Mouse (Mus musculus): Measurements from ENCODE around the gene Ip6k1. TPM values are rescaled to one million over a fixed set of nuclear protein-coding genes. Genes with fewer than 3 reads are reported as not detected.
"Not testable (repeated sequence)": the region's sequence is repeated elsewhere in the genome, so short reads cannot be mapped to it uniquely, and the experiment has no call there.

Ip6k1 gene
- polyA plus RNA-seq, 1 experiment, result 30.8 TPM

- Histone ChIP-seq H3K79me2 (ENCODE audit: control insufficient read depth, insufficient read depth) (peaks cover 55% of the 10 kb centered on the region), H3K36me3 (ENCODE audit: control insufficient read depth, insufficient read depth) (no peaks in the 10 kb centered on the region), H3K4me3 (ENCODE audit: insufficient read depth, poor library complexity, severe bottlenecking) (peak overlapping the region; percentile 75), H3K79me3 (ENCODE audit: low read depth) (peaks cover 24% of the 10 kb centered on the region), H3K27me3 (ENCODE audit: control insufficient read depth, insufficient read depth, insufficient read length) (peaks cover 18% of the 10 kb centered on the region), H3ac (ENCODE audit: control insufficient read depth, insufficient read length, low read depth) (peak overlapping the region; percentile 96)
- TF ChIP-seq CTCF (IDR thresholded peaks at IDR 0.05; ENCODE audit: control insufficient read depth, insufficient read depth, insufficient read length) (no peak), USF1 (IDR thresholded peaks at IDR 0.05; ENCODE audit: low read depth) (no peak)
These were observed 653 bp downstream of the Ip6k1 start for GRCm38 (mm10) chr9:108002778-108003530.

GRCm38 (mm10) chr9:108003531-108003890, 1.2 kb downstream of the Ip6k1 start:
- peak overlapping the region; percentile 75 for H3K4me3 ChIP-seq (ENCODE audit: insufficient read depth, poor library complexity, severe bottlenecking)
- TF ChIP-seq MYOG (IDR thresholded peaks at IDR 0.05; ENCODE audit: control insufficient read depth, extremely low read depth, insufficient read length), result no peak
- no peak for TF ChIP-seq MAX (IDR thresholded peaks at IDR 0.05)
- no peak for TF ChIP-seq USF1 (IDR thresholded peaks at IDR 0.05; ENCODE audit: low read depth)
- TF ChIP-seq CTCF (IDR thresholded peaks at IDR 0.05; ENCODE audit: control insufficient read depth, insufficient read depth, insufficient read length), result no peak
- no peak for TF ChIP-seq CEBPB (IDR thresholded peaks at IDR 0.05; ENCODE audit: low read depth)
- TF ChIP-seq MYOD1 (IDR thresholded peaks at IDR 0.05; ENCODE audit: control insufficient read depth, insufficient read length, low read depth), result no peak
- TF ChIP-seq FOSL1 (IDR thresholded peaks at IDR 0.05; ENCODE audit: insufficient read depth, low read length, poor library complexity, severe bottlenecking), result no peak
- peak overlapping the region; percentile 25 for H3ac ChIP-seq (ENCODE audit: control insufficient read depth, insufficient read length, low read depth)
- peaks cover 61% of the 10 kb centered on the region for H3K79me2 ChIP-seq (ENCODE audit: control insufficient read depth, insufficient read depth)
- H3K36me3 ChIP-seq (ENCODE audit: control insufficient read depth, insufficient read depth), result no peaks in the 10 kb centered on the region
- peaks cover 13% of the 10 kb centered on the region for H3K27me3 ChIP-seq (ENCODE audit: control insufficient read depth, insufficient read depth, insufficient read length)
- H3K79me3 ChIP-seq (ENCODE audit: low read depth), result peaks cover 27% of the 10 kb centered on the region

- Histone ChIP-seq H3K27me3 (ENCODE audit: control insufficient read depth, insufficient read depth, insufficient read length) (no peaks in the 10 kb centered on the region), H3K4me3 (ENCODE audit: insufficient read depth, poor library complexity, severe bottlenecking) (no peak overlapping the region), H3K36me3 (ENCODE audit: control insufficient read depth, insufficient read depth) (no peaks in the 10 kb centered on the region), H3K79me2 (ENCODE audit: control insufficient read depth, insufficient read depth) (peaks cover 99% of the 10 kb centered on the region), H3ac (ENCODE audit: control insufficient read depth, insufficient read length, low read depth) (no peak overlapping the region), H3K79me3 (ENCODE audit: low read depth) (peaks cover 45% of the 10 kb centered on the region)
- no peak for TF ChIP-seq USF1 (IDR thresholded peaks at IDR 0.05; ENCODE audit: low read depth)
- no peak for TF ChIP-seq FOSL1 (IDR thresholded peaks at IDR 0.05; ENCODE audit: insufficient read depth, low read length, poor library complexity, severe bottlenecking)
- TF ChIP-seq MYOG (IDR thresholded peaks at IDR 0.05; ENCODE audit: control insufficient read depth, extremely low read depth, insufficient read length), result no peak
- TF ChIP-seq MAX (IDR thresholded peaks at IDR 0.05), result no peak
- TF ChIP-seq MYOD1 (IDR thresholded peaks at IDR 0.05; ENCODE audit: control insufficient read depth, insufficient read length, low read depth), result no peak
- TF ChIP-seq CTCF (IDR thresholded peaks at IDR 0.05; ENCODE audit: control insufficient read depth, insufficient read depth, insufficient read length), result no peak
- no peak for TF ChIP-seq CEBPB (IDR thresholded peaks at IDR 0.05; ENCODE audit: low read depth)
These were observed 5.7 kb downstream of the Ip6k1 start for GRCm38 (mm10) chr9:108008041-108008440.

- no peak for TF ChIP-seq CEBPB (IDR thresholded peaks at IDR 0.05; ENCODE audit: low read depth)
- TF ChIP-seq USF1 (IDR thresholded peaks at IDR 0.05; ENCODE audit: low read depth), result no peak
- no peak for TF ChIP-seq MAX (IDR thresholded peaks at IDR 0.05)
- no peak for TF ChIP-seq MYOG (IDR thresholded peaks at IDR 0.05; ENCODE audit: control insufficient read depth, extremely low read depth, insufficient read length)
- no peak for TF ChIP-seq CTCF (IDR thresholded peaks at IDR 0.05; ENCODE audit: control insufficient read depth, insufficient read depth, insufficient read length)
- no peak for TF ChIP-seq MYOD1 (IDR thresholded peaks at IDR 0.05; ENCODE audit: control insufficient read depth, insufficient read length, low read depth)
- TF ChIP-seq FOSL1 (IDR thresholded peaks at IDR 0.05; ENCODE audit: insufficient read depth, low read length, poor library complexity, severe bottlenecking), result no peak
- Histone ChIP-seq H3K79me3 (ENCODE audit: low read depth) (peaks cover 35% of the 10 kb centered on the region), H3K27me3 (ENCODE audit: control insufficient read depth, insufficient read depth, insufficient read length) (no peaks in the 10 kb centered on the region), H3K36me3 (ENCODE audit: control insufficient read depth, insufficient read depth) (no peaks in the 10 kb centered on the region), H3ac (ENCODE audit: control insufficient read depth, insufficient read length, low read depth) (no peak overlapping the region), H3K79me2 (ENCODE audit: control insufficient read depth, insufficient read depth) (peaks cover 77% of the 10 kb centered on the region), H3K4me3 (ENCODE audit: insufficient read depth, poor library complexity, severe bottlenecking) (no peak overlapping the region)
These were observed 8.1 kb downstream of the Ip6k1 start for GRCm38 (mm10) chr9:108010385-108010784.

GRCm38 (mm10) chr9:108013577-108013976, 11.3 kb downstream of the Ip6k1 start:
- not testable (repeated sequence) for H3K36me3 ChIP-seq (ENCODE audit: control insufficient read depth, insufficient read depth); H3K27me3 ChIP-seq (ENCODE audit: control insufficient read depth, insufficient read depth, insufficient read length); H3ac ChIP-seq (ENCODE audit: control insufficient read depth, insufficient read length, low read depth); H3K4me3 ChIP-seq (ENCODE audit: insufficient read depth, poor library complexity, severe bottlenecking)
- H3K79me2 ChIP-seq (ENCODE audit: control insufficient read depth, insufficient read depth), result peaks cover 58% of the 10 kb centered on the region
- peaks cover 21% of the 10 kb centered on the region for H3K79me3 ChIP-seq (ENCODE audit: low read depth)

- Histone ChIP-seq H3K79me3 (ENCODE audit: low read depth) (peaks cover 7% of the 10 kb centered on the region), H3K4me3 (ENCODE audit: insufficient read depth, poor library complexity, severe bottlenecking) (no peak overlapping the region), H3K79me2 (ENCODE audit: control insufficient read depth, insufficient read depth) (peaks cover 47% of the 10 kb centered on the region), H3K36me3 (ENCODE audit: control insufficient read depth, insufficient read depth) (no peaks in the 10 kb centered on the region), H3ac (ENCODE audit: control insufficient read depth, insufficient read length, low read depth) (no peak overlapping the region), H3K27me3 (ENCODE audit: control insufficient read depth, insufficient read depth, insufficient read length) (no peaks in the 10 kb centered on the region)
- TF ChIP-seq CEBPB (IDR thresholded peaks at IDR 0.05; ENCODE audit: low read depth) (no peak), MYOG (IDR thresholded peaks at IDR 0.05; ENCODE audit: control insufficient read depth, extremely low read depth, insufficient read length) (no peak), MYOD1 (IDR thresholded peaks at IDR 0.05; ENCODE audit: control insufficient read depth, insufficient read length, low read depth) (no peak), FOSL1 (IDR thresholded peaks at IDR 0.05; ENCODE audit: insufficient read depth, low read length, poor library complexity, severe bottlenecking) (no peak), MAX (IDR thresholded peaks at IDR 0.05) (no peak), USF1 (IDR thresholded peaks at IDR 0.05; ENCODE audit: low read depth) (no peak), CTCF (IDR thresholded peaks at IDR 0.05; ENCODE audit: control insufficient read depth, insufficient read depth, insufficient read length) (no peak)
These were observed 14.8 kb downstream of the Ip6k1 start for GRCm38 (mm10) chr9:108017127-108017526.

Measured in C2C12 (cell line).